Mouse (Mus musculus): Measurements from ENCODE around the gene Map3k10. TPM values are rescaled to one million over a fixed set of nuclear protein-coding genes. Genes with fewer than 3 reads are reported as not detected.

The Map3k10 gene
- polyA plus RNA-seq (2017; shearing (Covaris generic)): 18.4 TPM

GRCm38 (mm10) chr7:27674522-27675221, at the start of gene Map3k10:
Map3k10 (minus strand) TSS chr7:27674598.

GRCm38 (mm10) chr7:27688815-27689612, 14.6 kb upstream of the Map3k10 start, which contains the start of gene Zfp607b:
Zfp607b (plus strand) TSS chr7:27689340.

GRCm38 (mm10) chr7:27653681-27654437, 20.5 kb downstream of the Map3k10 start, which contains the start of gene Ttc9b:
Ttc9b (plus strand) TSS chr7:27653915.

Other genes starting within 250 kb of the Map3k10 start
- 0.60 TPM for gene Sptbn4, start 226.9 kb downstream of the Map3k10 start, polyA plus RNA-seq (2017; shearing (Covaris generic))
- 14.3 TPM for gene Blvrb, start 226.6 kb downstream of the Map3k10 start, polyA plus RNA-seq (2017; shearing (Covaris generic))
- gene Sertad3, start 200.8 kb downstream of the Map3k10 start, polyA plus RNA-seq (2017; shearing (Covaris generic)): 49.7 TPM
- 60.6 TPM for gene Sertad1, start 187.7 kb downstream of the Map3k10 start, polyA plus RNA-seq (2017; shearing (Covaris generic))
- gene Prx, start 175.3 kb downstream of the Map3k10 start, polyA plus RNA-seq (2017; shearing (Covaris generic)): 0.44 TPM
- gene Hipk4, start 151.3 kb downstream of the Map3k10 start, polyA plus RNA-seq (2017; shearing (Covaris generic)): 0.06 TPM
- 148 TPM for gene Pld3, start 121.4 kb downstream of the Map3k10 start, polyA plus RNA-seq (2017; shearing (Covaris generic))
- gene 2310022A10Rik, start 121.4 kb downstream of the Map3k10 start, polyA plus RNA-seq (2017; shearing (Covaris generic)): 26.7 TPM
- gene Akt2, start 83.0 kb downstream of the Map3k10 start, polyA plus RNA-seq (2017; shearing (Covaris generic)): 84.5 TPM
- gene Ttc9b, start 20.7 kb downstream of the Map3k10 start, polyA plus RNA-seq (2017; shearing (Covaris generic)): not detected
- gene Zfp607b, start 14.7 kb upstream of the Map3k10 start, polyA plus RNA-seq (2017; shearing (Covaris generic)): 4.3 TPM
- gene Zfp60, start 56.8 kb upstream of the Map3k10 start, polyA plus RNA-seq (2017; shearing (Covaris generic)): 17.3 TPM
- gene Zfp626, start 132.6 kb upstream of the Map3k10 start, polyA plus RNA-seq (2017; shearing (Covaris generic)): 3.1 TPM
- 9.7 TPM for gene Zfp59, start 164.0 kb upstream of the Map3k10 start, polyA plus RNA-seq (2017; shearing (Covaris generic))
- 10.6 TPM for gene Zfp607a, start 182.9 kb upstream of the Map3k10 start, polyA plus RNA-seq (2017; shearing (Covaris generic))

Data from CD4-positive, CD25-positive, alpha-beta regulatory T cell (primary cell).